Mouse (Mus musculus) heart, postnatal 36 days (tissue): Measurements from ENCODE around the gene Flcn. TPM values are rescaled to one million over a fixed set of nuclear protein-coding genes. Genes with fewer than 3 reads are reported as not detected.
"Not testable (repeated sequence)": the region's sequence is repeated elsewhere in the genome, so short reads cannot be mapped to it uniquely, and the experiment has no call there.

Experiments
- DNase-seq, 2 experiments: peaks; one replicate each; pipeline ENCODE4 v3.0.0; 2021 to 2022
- intact Hi-C: fragments of 180-260 bp; cut with DNase I; formaldehyde crosslinking; loops from one replicate; pipeline ENCODE4 v1.15.1; 2025
- total RNA-seq, 2 experiments: library from RNA; stranded (reverse); gene quantifications; 2 replicates each; pipeline ENCODE4 v1.2.3; 2021

Flcn gene
- total RNA-seq, result 10 to 100 TPM; 41.4 to 51.3 TPM

DNA sequence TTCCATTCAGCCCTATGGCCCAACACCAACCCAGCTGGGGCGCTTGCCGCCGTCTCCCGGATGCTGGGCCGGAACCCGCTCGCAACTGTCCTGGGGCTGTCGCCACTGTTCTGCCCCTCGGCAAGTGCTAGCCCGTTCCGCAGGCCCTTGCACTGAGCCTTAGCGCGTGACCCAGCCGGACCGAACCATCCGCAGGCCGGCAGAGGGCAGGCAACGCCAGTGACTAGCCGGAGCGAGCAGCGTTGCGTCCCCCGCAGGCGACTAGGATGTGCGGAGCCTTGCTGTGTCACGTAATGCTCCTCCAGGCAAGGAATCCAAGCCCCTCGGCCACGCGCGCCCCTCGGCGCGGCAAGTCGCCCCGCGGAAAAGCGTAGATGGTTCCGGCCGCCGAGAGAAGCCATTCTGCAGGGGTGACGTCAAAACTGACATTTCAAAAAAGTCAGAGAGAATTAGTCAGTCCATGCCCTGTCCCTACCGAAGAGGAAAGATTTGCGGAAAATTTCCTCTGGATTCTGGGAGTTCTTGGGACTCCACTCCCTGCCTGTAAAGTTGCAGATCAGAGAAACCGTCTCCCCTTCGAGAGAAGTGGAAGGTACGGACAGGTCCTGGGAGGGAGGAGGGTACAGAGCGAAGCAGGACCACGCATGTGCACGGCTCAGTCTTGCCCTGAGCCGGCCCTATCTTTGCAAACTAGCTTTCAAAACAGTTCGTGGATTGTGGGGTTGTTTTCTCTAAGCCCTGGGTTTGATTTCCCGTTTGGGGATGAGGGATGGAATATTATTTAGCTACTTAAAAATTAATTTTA lies at the start of gene Flcn:
TSS of gene Flcn (minus strand) at position 347 of the 805 bp plus-strand sequence.
- intact Hi-C loops, result loop anchor here (2.0 kb wide), 1 partner anchor 29 kb away; the partner anchor contains the start of genes Cops3 and Nt5m
- DNase-seq, result peak; percentile 85 to 94

DNA sequence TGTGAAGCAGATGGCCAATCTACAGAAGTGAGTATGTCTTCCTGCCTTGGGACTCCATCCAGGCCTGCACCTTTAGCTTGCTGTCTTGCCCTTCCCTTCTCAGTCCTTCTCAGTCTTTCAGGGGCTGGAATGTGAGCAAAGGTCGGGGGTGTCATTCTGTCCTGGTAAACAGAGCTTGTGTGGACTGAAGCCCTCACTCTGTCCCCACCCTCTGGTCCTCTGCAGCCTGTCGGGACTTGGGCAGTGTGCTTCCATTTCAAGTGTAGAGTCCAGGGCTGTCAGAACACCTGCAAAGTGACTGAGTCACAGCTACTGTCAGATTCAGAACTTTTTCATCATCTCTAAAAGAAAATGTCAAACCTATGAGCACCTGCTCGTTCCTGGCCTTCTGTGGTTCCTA lies 43.0 kb upstream of the Flcn start:
- no peak for DNase-seq
- intact Hi-C loops, result no loop called here

DNA sequence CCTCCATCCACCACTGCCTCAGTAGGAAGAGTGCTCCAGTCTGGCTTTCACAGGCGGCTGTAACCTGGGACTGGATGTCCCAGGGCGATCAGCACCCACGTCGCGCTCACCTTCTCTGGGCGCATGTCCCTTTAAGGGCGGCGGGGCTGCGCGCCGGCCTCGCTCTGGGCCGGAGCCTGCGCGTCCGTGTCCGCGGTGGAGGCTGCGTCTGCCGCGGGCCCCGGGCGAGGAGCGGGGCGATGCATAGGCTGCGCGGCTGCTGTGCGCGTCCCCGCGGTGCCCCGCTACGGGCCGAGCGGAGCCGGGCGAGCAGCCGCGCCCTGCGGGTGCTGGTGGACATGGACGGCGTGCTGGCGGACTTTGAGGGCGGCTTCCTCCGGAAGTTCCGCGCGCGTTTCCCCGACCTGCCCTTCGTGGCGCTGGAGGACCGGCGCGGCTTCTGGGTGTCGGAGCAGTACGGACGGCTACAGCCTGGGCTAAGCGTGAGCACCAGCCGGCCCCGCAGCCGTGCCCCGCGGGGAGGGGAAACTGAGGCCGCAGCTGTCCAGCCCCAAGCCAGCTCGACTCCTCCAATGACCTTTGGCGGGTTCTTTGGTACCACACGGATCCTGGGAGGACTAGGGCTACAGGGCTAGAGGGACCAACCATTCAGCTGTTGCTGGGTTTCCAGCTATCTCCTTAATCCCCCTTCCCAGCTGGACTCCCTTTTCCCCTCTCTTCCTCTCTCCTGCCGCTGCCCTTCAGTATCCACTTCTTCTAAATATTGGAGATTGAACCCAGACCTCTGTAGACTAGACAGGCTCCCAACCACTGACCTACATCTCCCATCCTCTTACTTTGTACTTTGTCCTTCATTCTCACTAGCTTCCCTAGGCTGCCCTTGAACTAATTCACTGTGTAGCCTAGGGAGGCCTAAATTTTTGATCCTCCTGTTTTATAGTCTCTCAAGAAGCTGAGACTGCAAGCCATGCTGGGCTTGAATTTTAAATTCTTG lies 38.4 kb upstream of the Flcn start:
- peak; percentile 81 to 88 for DNase-seq
- intact Hi-C loops, result no loop called here

DNA sequence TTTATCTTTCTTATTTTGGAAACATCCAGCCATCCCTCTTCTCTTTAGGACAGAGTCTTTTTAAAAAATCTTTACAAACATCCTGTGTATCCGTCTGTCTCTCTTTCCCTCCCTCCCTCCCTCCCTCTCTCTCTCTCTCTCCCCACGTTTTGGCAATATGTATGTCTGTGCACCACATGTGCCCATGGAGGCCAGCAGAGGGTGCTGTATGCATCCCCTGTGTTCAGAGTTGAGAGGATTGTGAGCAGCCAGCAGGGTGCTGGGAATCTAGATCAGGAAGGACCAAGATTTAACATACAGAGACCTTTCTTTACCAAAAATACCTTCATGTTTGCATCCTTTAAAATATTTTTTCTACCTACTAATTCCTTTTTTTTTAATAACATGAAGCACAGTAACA lies 37.3 kb upstream of the Flcn start:
- peak; percentile 25 to 48 for DNase-seq
- intact Hi-C loops, result no loop called here

DNA sequence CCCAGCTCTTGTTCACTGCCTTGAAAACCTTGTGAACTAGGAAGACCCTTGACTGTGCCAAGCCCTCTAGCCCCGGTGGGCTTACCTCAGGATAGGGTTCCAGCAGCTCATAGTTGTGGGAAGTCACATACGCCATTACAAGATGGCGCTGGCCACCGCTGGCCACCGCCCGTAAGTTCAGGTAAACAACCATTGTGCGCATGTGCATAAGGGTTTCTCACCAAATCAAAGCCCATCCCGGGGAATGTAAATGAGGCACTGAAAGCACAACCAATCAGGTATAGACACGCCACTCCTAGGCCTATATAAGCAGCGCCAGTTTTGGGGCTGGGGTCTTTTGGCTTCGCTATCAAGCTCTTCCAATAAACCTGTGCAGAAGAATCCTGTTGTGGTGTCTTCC lies 36.5 kb upstream of the Flcn start:
- no peak for DNase-seq
- intact Hi-C loops, result no loop called here

DNA sequence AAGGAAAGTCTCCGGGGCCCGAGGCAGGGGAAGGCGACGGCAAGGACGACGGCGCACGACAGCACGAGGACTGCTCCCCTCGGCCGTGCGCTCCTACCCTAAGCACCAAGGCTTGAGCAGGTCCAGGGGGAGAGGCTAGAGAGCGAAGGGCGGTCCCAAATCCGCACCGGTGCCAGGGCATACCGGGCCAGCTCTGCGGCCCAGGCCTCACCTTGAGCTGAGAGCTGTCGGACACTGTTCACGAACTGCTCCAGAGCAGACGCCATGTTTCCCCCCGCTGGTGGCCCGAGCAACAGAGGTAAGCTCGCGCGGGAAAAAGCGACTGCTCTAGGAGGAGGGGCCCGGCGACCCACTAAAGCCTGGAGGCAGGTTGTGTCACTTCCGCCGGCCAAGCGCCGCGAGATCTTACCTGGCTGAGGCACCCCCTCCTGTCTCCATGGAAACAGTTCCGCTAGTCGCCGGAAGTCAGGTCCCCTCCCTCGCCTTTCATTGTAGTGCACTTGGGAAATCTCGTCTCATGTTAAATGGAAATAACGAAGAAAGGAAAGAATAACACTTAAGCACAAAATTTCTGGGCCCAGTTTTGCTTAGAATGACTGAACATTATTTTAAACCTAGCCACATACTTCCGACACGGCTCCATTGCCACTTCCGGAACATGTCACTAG lies 29.8 kb upstream of the Flcn start, which contains the start of gene Cops3:
TSS of gene Cops3 (minus strand) at position 380 of the 668 bp plus-strand sequence.
- DNase-seq, result peak; percentile 91 to 92
- intact Hi-C loops, result loop anchor here (2.0 kb wide), 1 partner anchor 29 kb away; the partner anchor contains the start of gene Flcn

DNA sequence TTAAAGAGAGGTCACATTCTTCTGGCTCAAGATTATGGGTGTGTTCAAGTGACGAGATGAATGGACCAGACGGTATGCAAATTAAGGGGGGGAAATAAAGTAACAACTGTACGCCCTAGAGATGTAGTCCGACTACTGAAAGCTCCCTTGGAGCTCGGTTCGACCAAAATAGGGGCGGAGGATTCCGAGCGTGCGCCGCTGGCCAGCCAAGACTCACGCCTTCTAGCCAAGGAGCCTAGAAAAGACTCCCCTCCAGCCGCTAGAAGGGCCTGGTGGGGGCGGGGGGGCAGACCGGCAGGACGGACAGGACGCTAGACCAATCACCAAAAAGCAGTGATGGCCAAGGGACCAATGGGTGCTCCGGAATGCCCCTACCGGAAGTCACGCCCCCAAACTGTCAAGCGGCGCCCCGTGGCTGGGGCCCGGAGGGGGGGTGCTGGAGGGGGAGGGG lies 29.2 kb upstream of the Flcn start, which contains the start of gene Nt5m:
TSS of gene Nt5m (plus strand) at position 440 of the 451 bp plus-strand sequence.
- peak; percentile 93 to 95 for DNase-seq
- intact Hi-C loops, result loop anchor here (2.0 kb wide), 1 partner anchor 28 kb away; the partner anchor contains the start of gene Flcn

DNA sequence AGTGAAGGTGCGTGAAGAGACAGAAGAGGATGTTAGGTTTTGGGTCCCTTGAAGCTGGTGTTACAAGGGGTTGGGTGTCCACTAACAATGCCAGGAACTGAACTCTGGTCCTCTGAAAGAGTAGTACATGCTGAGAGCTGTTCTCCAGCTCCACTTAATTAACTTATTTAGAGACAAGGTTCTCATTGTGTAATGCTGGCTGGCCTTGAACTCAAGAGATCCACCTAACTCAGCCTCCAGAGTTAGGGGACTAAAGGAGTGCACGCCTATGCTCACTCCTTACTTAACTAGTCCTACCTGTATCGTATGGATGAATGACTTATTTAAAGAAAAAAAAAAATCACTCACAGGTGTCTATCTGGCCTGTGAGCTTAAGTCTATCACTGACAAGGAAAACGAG lies 28.6 kb upstream of the Flcn start:
- intact Hi-C loops, result loop anchor here (2.0 kb wide), 1 partner anchor 28 kb away; the partner anchor contains the start of gene Flcn
- no peak for DNase-seq

DNA sequence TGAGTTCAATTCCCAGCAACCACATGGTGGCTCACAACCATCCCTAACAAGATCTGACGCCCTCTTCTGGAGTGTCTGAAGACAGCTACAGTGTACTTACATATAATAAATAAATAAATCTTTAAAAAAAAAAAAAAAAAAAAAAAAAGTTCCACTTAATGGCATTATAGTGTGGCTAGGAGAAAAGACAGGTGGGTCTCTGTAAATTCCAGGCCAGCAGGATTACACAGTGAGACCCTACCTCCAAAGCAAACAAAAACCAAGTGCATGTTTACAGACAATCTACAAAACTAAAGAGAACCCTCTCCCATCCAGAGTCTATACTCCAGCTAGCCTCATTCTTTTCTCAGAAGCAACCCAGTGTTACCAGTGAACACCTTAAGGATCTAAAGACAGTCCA lies 28.0 kb upstream of the Flcn start:
- intact Hi-C loops, result loop anchor here (2.0 kb wide), 1 partner anchor 27 kb away; the partner anchor contains the start of gene Flcn
- DNase-seq, result not testable (repeated sequence)

DNA sequence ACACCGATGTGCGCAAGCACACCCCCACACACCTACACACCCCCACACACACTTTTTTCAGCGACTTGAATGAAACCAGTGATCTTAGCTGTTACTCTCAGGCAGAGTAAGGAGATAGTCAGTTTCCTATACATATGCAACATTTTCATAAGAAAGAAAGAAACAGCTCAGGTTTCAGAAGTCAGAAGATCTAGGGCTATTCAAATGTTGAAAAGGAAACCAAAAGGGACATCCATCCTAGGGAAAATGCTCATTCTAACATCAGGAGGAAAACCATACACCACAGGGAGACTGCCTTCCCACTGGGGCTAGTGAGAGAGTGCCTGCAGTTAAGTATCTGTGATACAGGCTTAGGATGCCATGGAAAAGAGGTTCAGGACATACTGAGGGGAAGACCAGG lies 11.8 kb upstream of the Flcn start:
- DNase-seq, result no peak
- intact Hi-C loops, result no loop called here

DNA sequence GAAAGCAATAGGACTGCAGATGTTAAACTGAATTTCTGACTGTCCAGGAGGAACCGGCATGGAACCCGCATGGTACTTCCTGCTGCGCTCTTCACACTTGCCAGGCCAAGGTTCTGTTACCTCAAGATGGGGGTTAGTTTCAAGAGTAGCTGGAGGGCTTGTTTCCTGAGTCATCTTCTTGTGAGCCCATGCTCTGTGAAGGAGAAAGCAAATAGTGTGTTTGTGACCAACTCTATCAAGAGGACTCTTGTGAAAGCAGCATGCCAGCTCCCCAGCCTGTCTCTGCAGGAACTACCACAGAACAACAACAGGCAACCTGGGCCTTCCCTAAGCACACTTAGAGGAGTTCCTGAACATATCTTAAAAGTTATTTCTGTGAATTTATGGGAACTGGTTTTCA lies 8.1 kb upstream of the Flcn start:
- no peak for DNase-seq
- intact Hi-C loops, result no loop called here

DNA sequence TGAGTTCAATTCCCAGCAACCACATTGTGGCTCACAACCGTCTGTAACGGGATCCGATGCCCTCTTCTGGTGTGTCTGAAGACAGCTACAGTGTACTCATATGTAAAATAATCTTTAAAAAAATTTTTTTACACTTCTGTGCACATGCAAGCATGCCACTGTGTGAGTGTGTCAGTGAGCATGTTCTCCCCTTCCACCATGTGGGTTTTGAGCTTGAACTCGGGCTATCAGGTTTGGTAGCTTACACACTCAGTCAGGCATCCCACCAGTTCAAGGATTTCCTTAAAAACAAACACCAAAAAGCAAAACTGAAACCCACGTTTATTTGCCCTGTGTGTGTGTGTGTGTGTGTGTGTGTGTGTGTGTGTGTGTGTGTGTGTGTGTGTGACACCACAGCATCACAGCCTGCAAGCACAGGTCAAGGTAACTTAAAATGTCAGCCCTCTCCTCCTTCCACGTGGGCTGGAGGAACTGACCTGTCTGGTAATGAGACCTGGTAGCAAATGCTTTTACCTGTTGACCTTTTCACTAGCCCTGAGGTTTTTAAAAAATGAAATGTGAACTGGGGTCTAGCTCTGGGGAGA lies 5.8 kb upstream of the Flcn start:
- intact Hi-C loops, result no loop called here
- no peak for DNase-seq

DNA sequence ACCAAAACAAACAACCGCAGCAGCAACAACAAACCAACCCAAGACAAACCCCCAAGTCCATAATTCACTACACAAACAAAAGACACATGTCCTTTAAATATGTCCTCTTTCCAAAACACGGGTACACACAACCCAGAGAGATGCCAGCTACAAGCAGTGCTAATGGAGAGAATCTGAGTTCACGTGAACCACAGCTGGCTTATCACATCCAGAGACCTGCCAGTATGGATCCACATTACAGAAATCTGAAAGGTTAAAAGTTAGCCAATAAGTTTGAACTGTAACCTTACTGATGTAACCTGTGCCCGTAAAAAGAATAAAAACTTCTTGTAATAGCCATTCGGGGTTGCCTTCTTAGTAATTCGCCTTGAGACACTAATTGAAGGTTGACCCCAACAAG lies 5.1 kb upstream of the Flcn start:
- no peak for DNase-seq
- intact Hi-C loops, result no loop called here

DNA sequence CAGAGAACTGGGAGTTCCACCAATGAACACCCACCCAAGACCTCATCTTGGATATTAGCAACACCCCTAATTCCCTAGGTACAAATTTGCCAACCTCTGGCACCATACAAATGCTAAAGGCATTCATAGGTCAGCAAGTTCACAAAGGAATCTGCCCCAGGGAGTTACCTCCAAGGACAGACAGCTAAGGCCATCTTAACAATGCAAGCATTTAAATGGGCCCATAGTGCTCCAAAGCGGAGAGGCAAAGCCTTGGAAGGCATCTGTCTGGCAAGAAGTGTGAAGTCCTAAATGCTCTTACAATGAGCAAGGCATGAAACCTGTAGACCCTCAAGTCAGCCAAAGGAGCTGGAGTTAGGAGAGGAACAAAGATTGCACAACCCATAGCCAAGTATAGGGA lies 4.5 kb upstream of the Flcn start:
- intact Hi-C loops, result no loop called here
- DNase-seq, result no peak

DNA sequence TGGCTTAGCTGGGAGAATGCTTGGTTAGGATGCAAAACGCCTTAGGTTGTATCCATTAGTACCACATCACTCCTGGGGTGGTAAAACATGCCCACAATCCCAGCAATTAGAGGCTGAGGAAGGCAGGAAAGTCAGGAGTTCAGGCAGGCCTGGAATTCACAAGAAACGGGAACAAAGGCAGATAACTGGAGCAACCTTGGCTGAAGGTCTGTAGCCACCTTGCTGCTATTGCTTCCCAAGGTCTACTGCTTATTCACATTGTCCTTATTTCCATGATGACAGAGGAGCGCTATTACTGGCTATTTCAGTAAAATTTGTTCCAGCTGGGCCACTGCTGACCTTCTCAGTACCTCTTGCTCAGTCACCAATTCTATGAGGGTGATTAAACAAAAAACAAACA lies 3.5 kb upstream of the Flcn start:
- no peak for DNase-seq
- intact Hi-C loops, result no loop called here

DNA sequence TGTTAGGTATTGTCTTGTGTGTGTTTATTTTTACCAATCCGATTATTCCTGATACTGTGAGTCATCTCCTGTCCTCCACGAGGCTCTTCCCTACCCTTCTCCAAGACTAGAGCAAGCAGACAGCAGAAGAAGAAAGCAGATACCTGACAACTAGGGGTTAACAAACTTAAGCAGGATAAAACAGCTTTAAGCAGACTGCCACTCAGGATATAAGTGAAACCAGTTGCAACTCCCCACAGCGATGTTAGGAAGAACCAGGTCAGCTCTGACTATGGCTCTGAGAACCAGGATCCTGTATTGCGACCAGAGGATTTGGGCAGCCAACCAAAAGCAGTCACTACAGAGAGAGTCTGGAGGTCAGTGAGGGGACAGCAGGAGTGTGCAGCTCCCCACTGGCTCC lies 1.4 kb upstream of the Flcn start:
- intact Hi-C loops, result loop anchor here (2.0 kb wide), 1 partner anchor 28 kb away; the partner anchor contains the start of genes Cops3 and Nt5m
- DNase-seq, result no peak

DNA sequence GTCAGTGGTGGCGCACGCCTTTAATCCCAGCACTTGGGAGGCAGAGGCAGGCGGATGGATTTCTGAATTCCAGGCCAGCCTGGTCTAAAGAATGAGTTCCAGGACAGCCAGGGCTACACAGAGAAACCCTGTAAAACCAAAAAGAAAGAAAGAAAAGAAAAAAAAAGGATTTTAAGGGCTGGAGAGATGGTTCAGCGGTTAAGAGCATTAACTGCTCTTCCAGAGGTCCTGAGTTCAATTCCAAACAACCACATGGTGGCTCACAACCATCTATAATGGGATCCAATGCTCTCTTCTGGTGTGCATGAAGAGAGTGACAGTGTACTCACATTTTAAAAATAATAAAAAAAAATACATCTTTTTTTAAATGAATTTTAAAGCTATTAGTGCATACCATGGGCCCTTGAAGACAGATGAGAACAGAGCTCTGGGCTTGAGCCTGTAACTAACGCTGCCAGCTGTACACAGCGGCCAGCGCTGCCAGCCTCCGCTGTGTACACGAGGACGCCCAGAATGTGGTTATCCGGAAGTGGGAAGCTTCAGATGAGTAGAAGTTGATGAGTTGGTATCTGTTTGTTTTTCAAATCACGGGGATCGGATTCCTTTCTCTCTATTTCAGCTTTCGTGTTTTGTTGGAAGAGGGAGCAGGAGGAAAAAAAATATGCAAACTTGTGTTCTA lies 803 bp upstream of the Flcn start:
- intact Hi-C loops, result loop anchor here (2.0 kb wide), 1 partner anchor 28 kb away; the partner anchor contains the start of genes Cops3 and Nt5m
- no peak for DNase-seq

DNA sequence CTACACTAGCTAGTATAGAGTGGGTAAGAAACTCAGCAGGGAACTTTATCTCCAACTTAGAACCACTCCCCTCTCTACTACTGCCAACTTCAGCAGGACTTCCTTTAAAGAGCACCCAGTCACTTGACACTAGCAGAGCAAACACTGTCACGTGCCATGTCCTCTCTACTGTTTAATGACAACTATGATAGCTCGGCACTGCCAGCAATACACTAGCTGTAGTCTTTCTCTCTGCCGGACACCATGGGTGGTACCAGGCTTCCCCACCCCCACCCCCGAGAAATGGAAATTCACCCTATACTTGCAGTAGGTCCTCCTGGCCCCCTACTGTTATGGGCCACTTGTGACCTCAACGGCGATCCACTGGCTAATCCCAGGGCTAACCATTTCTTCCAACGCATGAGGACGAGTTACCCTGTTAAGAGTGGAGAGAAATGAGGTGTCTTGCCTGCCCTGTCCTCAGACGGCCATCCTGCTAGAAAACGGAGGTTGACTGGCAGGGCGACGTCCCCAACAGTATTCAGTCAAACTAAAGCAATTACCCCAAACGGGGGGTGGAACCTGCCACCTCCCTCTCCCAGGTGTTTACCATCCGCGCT lies 646 bp downstream of the Flcn start:
- intact Hi-C loops, result no loop called here
- no peak for DNase-seq
